In genomic region chr6:100704197-100704573, GRCm38 (mm10) we compare ENCODE assay signal across 9 mouse cellular contexts. TPM values are rescaled to one million over a fixed set of nuclear protein-coding genes. Genes with fewer than 3 reads are reported as not detected.
DNase-seq lines count a peak whose midpoint lies in the region; ATAC-seq lines count a peak whose summit lies in the region.
"Had no signal": no experiment of that assay in that cellular context is flagged by ENCODE, and none has a peak within 500 bp of the region (broad histone marks: within the 10 kb centered on the region; RNA-seq: fewer than 3 reads in every experiment).

No protein-coding gene starts in this region.

- H3K4me1 ChIP-seq in kidney, embryonic 16.5 days (ENCODE audit: insufficient read depth, low read length): peaks cover 17% of the 10 kb centered on the region
- H3K4me1 ChIP-seq in embryonic facial prominence, embryonic 14.5 days (ENCODE audit: control insufficient read depth, insufficient read depth, low read length): peaks cover 37% of the 10 kb centered on the region
- peaks cover 10% of the 10 kb centered on the region for H3K4me1 ChIP-seq in intestine, embryonic 16.5 days (ENCODE audit: control insufficient read depth, insufficient read depth, low read length)
- H3K4me1 ChIP-seq in neural tube, embryonic 13.5 days (replicated peaks): peaks cover 15% of the 10 kb centered on the region

- 21% methylated on average over 8 of the region's 8 CpGs for WGBS in kidney, embryonic 16.5 days
- WGBS in embryonic facial prominence, embryonic 14.5 days: 24% methylated on average over 8 of the region's 8 CpGs
- 33% methylated on average over 8 of the region's 8 CpGs for WGBS in intestine, embryonic 16.5 days
- WGBS in neural tube, embryonic 13.5 days: 38% methylated on average over 8 of the region's 8 CpGs

- DNase-seq in kidney, adult 11 months: no peak
- DNase-seq in embryonic facial prominence, embryonic 14.5 days (ENCODE audit: low spot score): no peak
- DNase-seq in gastrocnemius, postnatal 4 days (ENCODE audit: low spot score in 2 of 2): no peak
- no peak for DNase-seq in urinary bladder, adult 18-20 months (ENCODE audit: low spot score in 2 of 2)
- no peak for DNase-seq in spleen, postnatal 10 days (ENCODE audit: low spot score in 2 of 2)
- DNase-seq: thymus, postnatal 36 days had no signal

- H3K4me3 ChIP-seq in kidney, embryonic 16.5 days (ENCODE audit: low read length): peak overlapping the region; percentile 66
- H3K4me3 ChIP-seq in embryonic facial prominence, embryonic 14.5 days (ENCODE audit: low read depth, low read length): peak overlapping the region; percentile 73
- H3K4me3 ChIP-seq in intestine, embryonic 16.5 days (ENCODE audit: low read length): peak overlapping the region; percentile 62
- H3K4me3 ChIP-seq in neural tube, embryonic 13.5 days: peak overlapping the region; percentile 65

- H3K9ac ChIP-seq in kidney, embryonic 16.5 days (replicated peaks; ENCODE audit: low read length): no peak overlapping the region; the same call in 1 of the 2 replicates
- peak overlapping the region; percentile 91 for H3K9ac ChIP-seq in embryonic facial prominence, embryonic 14.5 days (ENCODE audit: low read depth, low read length)
- H3K9ac ChIP-seq in intestine, embryonic 16.5 days (ENCODE audit: low read depth, low read length): peak overlapping the region; percentile 68; the same call in 1 of the 2 replicates
- peak overlapping the region; percentile 75 for H3K9ac ChIP-seq in neural tube, embryonic 13.5 days

- no peak overlapping the region for H3K27ac ChIP-seq in kidney, embryonic 16.5 days (ENCODE audit: low read length)
- H3K27ac ChIP-seq in embryonic facial prominence, embryonic 14.5 days (replicated peaks; ENCODE audit: low read depth, low read length): peak overlapping the region; percentile 91
- no peak overlapping the region for H3K27ac ChIP-seq in intestine, embryonic 16.5 days (ENCODE audit: low read length)
- no peak overlapping the region for H3K27ac ChIP-seq in neural tube, embryonic 13.5 days (replicated peaks)

- H3K27me3 ChIP-seq in kidney, embryonic 16.5 days (ENCODE audit: insufficient read depth, low read length): peaks cover 11% of the 10 kb centered on the region; the same call in 1 of the 2 replicates
- H3K27me3 ChIP-seq in embryonic facial prominence, embryonic 14.5 days (replicated peaks; ENCODE audit: control insufficient read depth, insufficient read depth, low read length): no peaks in the 10 kb centered on the region
- H3K27me3 ChIP-seq in intestine, embryonic 16.5 days (replicated peaks; ENCODE audit: control insufficient read depth, insufficient read depth, low read length): peaks cover 19% of the 10 kb centered on the region
- H3K27me3 ChIP-seq in neural tube, embryonic 13.5 days: peaks cover 54% of the 10 kb centered on the region

- no peak for ATAC-seq in kidney, embryonic 16.5 days (ENCODE audit: low FRiP score, low TSS enrichment)
- no peak for ATAC-seq in embryonic facial prominence, embryonic 14.5 days (ENCODE audit: low read depth)
- ATAC-seq in intestine, embryonic 16.5 days: no peak
- ATAC-seq in neural tube, embryonic 13.5 days (ENCODE audit: low read depth): peak; percentile 33; the same call in 1 of the 2 replicates

- H3K9me3 ChIP-seq in kidney, embryonic 16.5 days (ENCODE audit: low read length): no peaks in the 10 kb centered on the region
- H3K9me3 ChIP-seq in embryonic facial prominence, embryonic 14.5 days (ENCODE audit: control insufficient read depth, low read length): no peaks in the 10 kb centered on the region
- H3K9me3 ChIP-seq in intestine, embryonic 16.5 days (ENCODE audit: control insufficient read depth, low read length): no peaks in the 10 kb centered on the region
- no peaks in the 10 kb centered on the region for H3K9me3 ChIP-seq in neural tube, embryonic 13.5 days

- peak overlapping the region; percentile 80 for H3K4me2 ChIP-seq in kidney, embryonic 16.5 days (replicated peaks; ENCODE audit: low read depth, low read length)
- peak overlapping the region; percentile 57 for H3K4me2 ChIP-seq in embryonic facial prominence, embryonic 14.5 days (ENCODE audit: low read depth, low read length)
- peak overlapping the region; percentile 97 for H3K4me2 ChIP-seq in intestine, embryonic 16.5 days (ENCODE audit: low read depth, low read length)
- H3K4me2 ChIP-seq in neural tube, embryonic 13.5 days: peak overlapping the region; percentile 93

- no peaks in the 10 kb centered on the region for H3K36me3 ChIP-seq in kidney, embryonic 16.5 days (ENCODE audit: insufficient read depth, low read length)
- H3K36me3 ChIP-seq in embryonic facial prominence, embryonic 14.5 days (ENCODE audit: control insufficient read depth, insufficient read depth, low read length): no peaks in the 10 kb centered on the region
- no peaks in the 10 kb centered on the region for H3K36me3 ChIP-seq in intestine, embryonic 16.5 days (ENCODE audit: control insufficient read depth, insufficient read depth, low read length)
- H3K36me3 ChIP-seq in neural tube, embryonic 13.5 days: no peaks in the 10 kb centered on the region

RNA-seq across cellular contexts. Expression of gene Gxylt2, which starts 0.3 kb away (rescaled TPM):
- polyA plus RNA-seq in kidney, embryonic 16.5 days (2015; fragmentation: Nextera tagmentation; extraction: Ambion mirVana): 6.8 and 8.0 TPM in 2 replicates
- polyA plus RNA-seq in embryonic facial prominence, embryonic 14.5 days (2014; fragmentation: Nextera tagmentation; extraction: Ambion mirVana): 31.7 and 33.7 TPM in 2 replicates
- 0.32 and 0.54 TPM in 2 replicates for polyA plus RNA-seq in intestine, embryonic 16.5 days (2015; fragmentation: Nextera tagmentation; extraction: Ambion mirVana)
- 2.1 and 3.0 TPM in 2 replicates for polyA plus RNA-seq in neural tube, embryonic 13.5 days (2015; fragmentation: Nextera tagmentation; extraction: Ambion mirVana)
- 10 to 100 TPM; 12.2 to 12.9 TPM for total RNA-seq in gastrocnemius, postnatal 4 days (2021)

RNA-seq across cellular contexts. Expression of gene Shq1, which starts 33.2 kb away (rescaled TPM):
- polyA plus RNA-seq in kidney, embryonic 16.5 days (2015; fragmentation: Nextera tagmentation; extraction: Ambion mirVana): 18.9 and 20.8 TPM in 2 replicates
- polyA plus RNA-seq in embryonic facial prominence, embryonic 14.5 days (2014; fragmentation: Nextera tagmentation; extraction: Ambion mirVana): 12.5 and 14.2 TPM in 2 replicates
- polyA plus RNA-seq in intestine, embryonic 16.5 days (2015; fragmentation: Nextera tagmentation; extraction: Ambion mirVana): 14.9 and 17.8 TPM in 2 replicates
- 9.4 and 9.8 TPM in 2 replicates for polyA plus RNA-seq in neural tube, embryonic 13.5 days (2015; fragmentation: Nextera tagmentation; extraction: Ambion mirVana)
- 1 to 10 TPM; 3.6 to 4.7 TPM for total RNA-seq in gastrocnemius, postnatal 4 days (2021)
